Mouse (Mus musculus): ENCODE data around the gene Degs1.

Degs1 gene

GRCm38 (mm10) chr1:182226261-182226660, 56.3 kb downstream of the Degs1 start:
- no peak for DNase-seq (ENCODE audit: low spot score in 2 of 2)

All from spleen, postnatal 10 days (tissue).